Mouse (Mus musculus): ENCODE measurements around the gene Mecom. TPM values are rescaled to one million over a fixed set of nuclear protein-coding genes. Genes with fewer than 3 reads are reported as not detected.

The Mecom gene
- total RNA-seq, 4 experiments from 2014 or later = 3.4 to 6.2 (median 5.2) TPM

DNA sequence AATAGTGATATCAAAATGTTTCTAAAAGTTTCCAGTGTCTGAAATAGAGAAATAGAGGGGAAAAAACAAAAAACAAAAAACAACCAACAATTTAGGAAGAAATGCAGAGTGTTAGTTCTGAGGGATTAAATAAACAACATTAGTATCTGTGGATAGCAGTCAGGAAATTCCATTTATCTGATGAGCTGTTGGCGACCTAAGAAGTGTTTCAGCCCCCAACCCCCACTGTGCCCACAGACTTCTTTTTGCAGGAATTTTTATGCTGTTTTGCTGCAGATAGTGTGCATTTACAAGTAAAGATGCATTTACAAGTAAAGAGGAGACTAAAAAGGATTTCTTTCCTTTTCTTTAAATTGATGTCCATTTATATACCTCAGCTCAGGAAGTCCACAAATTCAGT is 441.9 kb downstream of the Mecom start:
- DNase-seq (ENCODE audit: low spot score in 2 of 2) = no peak

- DNase-seq (ENCODE audit: low spot score in 2 of 2) = no peak
Measured at GRCm38 (mm10) chr3:30105194-30105823, 442.5 kb downstream of the Mecom start.

DNA sequence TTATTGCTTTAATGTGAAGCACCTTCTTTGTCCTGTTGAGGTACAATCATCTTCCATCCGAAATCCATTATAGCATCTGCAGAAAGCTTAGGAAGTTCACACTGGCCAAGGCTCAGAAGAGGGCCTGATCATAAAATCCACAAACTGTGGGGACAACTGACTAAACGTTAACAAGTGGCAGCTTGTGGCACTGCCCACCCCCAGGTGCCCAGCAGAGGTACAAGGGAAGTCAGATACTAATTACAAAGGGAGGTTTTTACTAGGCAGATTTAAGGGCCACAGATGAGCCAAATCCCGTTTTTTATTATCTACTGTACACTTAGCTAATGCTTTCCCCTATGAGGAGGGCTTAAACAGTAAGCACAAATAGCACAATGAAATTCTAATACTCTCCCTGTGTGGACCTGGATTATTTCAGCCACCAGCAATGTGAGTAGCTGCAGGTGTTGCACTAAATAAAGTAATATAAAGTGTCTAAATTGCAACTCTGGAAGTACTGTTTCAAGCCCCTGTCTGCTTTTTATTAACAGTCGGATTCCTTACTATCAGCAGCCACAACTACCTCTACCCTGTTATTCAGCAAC is 443.2 kb downstream of the Mecom start:
- no peak for DNase-seq (ENCODE audit: low spot score in 2 of 2)

GRCm38 (mm10) chr3:30101146-30101545 is 446.7 kb downstream of the Mecom start:
- DNase-seq (ENCODE audit: low spot score in 2 of 2) = no peak

- no peak for DNase-seq (ENCODE audit: low spot score in 2 of 2)
Measured at GRCm38 (mm10) chr3:30097713-30098112, 450.1 kb downstream of the Mecom start.

- no peak for DNase-seq (ENCODE audit: low spot score in 2 of 2)
Measured at GRCm38 (mm10) chr3:30097129-30097528, 450.7 kb downstream of the Mecom start.

DNA sequence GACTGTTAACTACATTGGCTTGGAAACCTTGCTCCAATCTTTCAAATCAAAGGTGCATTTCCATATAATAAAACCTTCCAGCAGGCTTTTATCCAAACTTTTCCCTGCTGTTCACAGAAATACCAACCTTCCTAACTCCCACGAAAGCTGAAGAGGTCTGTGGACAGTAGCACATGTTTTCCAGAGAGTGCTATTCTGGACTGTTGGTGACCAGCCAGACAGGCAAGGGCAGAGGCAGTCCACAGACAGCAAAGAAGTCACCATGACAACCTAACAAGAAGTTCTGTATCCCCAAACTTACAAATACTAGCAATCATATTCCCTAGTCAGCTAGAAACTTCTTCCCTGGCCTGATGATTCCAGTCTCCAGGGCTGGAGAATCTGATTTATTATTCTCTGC is 454.8 kb downstream of the Mecom start:
- no peak for DNase-seq (ENCODE audit: low spot score in 2 of 2)

DNA sequence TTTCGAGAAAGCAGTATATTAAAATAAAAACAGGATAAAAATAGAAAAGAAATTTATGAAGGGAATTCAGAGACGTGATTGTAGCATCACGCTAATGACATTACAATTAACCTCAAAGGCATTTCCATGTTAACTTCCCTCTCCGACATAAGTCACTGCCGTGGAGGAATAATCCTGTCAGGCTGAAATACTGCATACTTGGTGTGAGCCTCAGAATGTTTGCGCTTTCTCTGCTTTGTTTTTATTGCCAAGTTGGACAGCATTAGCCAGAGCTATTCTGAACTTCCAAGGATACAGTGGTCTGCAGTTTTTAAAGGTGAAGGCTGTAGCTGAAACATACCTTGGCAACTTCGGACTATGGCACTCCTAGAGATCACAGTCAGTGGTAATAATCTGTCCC is 455.3 kb downstream of the Mecom start:
- DNase-seq (ENCODE audit: low spot score in 2 of 2) = no peak

GRCm38 (mm10) chr3:30091860-30092259 is 455.9 kb downstream of the Mecom start:
- DNase-seq (ENCODE audit: low spot score in 2 of 2) = no peak

DNA sequence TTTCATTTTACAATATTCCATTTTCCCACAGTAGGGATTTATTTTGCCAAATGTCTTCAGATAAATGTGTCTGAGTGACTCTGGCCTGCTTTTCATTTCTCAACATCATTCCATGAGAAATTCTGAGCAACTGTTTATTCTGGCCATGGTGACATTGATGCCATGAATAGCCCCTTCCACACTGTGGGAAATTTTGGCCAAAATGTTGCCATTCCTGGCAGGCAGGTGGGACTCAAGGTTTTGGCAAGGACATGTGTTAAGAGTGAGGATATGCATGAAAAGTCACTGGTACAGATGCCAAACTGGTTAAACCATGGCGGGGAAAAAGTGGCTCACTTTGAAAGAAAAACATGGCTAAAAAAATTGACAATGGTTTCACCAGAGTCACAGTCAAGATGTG is 456.4 kb downstream of the Mecom start:
- no peak for DNase-seq (ENCODE audit: low spot score in 2 of 2)

DNA sequence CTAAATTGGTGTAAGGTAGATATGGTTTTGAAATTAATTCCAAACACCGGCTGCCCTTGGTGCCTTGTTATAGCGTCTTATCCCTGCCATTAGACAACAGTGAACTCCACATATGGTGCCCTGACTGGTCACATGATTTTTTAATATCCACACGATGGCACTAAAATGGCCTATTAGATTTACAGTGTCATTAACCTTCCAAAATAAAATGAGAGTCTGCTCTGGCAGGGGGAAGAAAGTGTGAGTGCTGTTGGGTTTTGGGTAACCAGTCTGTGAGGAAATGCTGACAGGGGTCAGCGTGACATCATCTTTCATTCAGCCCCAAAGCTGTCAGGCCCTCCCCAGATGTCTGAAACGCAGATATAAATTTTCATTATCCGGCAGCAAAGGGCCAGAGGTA is 461.7 kb downstream of the Mecom start:
- DNase-seq (ENCODE audit: low spot score in 2 of 2) = no peak

DNA sequence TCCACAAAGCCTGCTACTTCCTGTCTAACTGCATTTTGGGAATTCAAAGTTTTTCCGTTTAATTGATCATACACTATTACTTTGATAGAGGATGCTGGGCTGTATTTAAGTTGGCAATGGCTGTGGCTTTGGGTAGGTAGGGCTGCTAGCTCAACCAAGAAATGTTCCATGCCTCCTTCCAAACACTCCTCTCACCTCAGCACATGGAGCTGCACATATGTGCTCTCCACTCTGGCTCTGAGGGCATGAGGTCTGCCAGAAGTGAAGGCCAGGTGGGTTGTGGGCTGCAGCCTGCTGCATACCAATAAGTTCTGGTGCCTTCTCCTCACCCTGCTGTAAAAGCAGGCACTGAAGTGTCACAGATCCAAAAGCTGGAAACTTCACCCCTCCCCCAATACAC is 464.0 kb downstream of the Mecom start:
- DNase-seq (ENCODE audit: low spot score in 2 of 2) = no peak

- no peak for DNase-seq (ENCODE audit: low spot score in 2 of 2)
Measured at GRCm38 (mm10) chr3:30083268-30083667, 464.5 kb downstream of the Mecom start.

GRCm38 (mm10) chr3:30080827-30081226 is 467.0 kb downstream of the Mecom start:
- no peak for DNase-seq (ENCODE audit: low spot score in 2 of 2)

DNA sequence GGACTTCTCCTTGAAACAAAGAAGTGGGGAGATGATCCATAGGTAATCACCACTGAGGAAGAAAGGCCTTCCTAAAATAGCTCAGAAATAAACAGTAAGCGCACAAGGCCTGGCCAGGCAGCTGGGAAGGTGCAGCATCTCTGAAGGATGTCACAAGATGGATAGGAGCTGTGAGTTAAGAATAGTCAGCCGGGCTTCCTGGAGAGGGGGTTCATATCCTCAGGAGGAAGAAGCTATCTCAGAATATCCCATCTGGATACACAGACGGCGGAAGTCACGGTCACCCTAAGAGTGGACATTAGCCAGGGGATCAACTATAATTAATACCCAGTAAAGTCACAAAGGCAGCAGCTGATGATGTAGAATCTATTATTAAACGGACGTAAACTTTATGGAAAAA is 471.3 kb downstream of the Mecom start:
- no peak for DNase-seq (ENCODE audit: low spot score in 2 of 2)

- DNase-seq (ENCODE audit: low spot score in 2 of 2) = no peak
Measured at GRCm38 (mm10) chr3:30071271-30071670, 476.5 kb downstream of the Mecom start.

- no peak for DNase-seq (ENCODE audit: low spot score in 2 of 2)
Measured at GRCm38 (mm10) chr3:30066519-30066918, 481.3 kb downstream of the Mecom start.

GRCm38 (mm10) chr3:30060058-30060457 is 487.8 kb downstream of the Mecom start:
- no peak for DNase-seq (ENCODE audit: low spot score in 2 of 2)

DNA sequence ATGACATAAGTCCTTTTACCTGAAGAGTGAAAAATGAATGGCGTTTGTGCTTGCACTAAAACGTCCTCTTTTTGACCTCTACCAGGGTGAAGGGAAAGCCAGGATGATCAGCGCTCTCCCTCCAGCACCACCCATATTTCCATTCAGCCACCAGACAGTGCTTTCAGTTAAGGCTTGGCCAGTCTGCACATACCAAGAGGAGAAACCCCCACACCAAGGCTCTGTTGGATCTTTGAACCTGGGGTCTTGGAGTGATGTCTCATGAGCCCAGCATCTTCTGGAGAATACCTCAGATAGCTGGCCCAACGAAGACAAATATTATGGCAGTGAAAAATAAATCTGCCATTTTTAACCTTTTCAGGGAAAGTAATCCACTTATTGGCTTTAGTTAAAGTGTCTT is 488.2 kb downstream of the Mecom start:
- DNase-seq (ENCODE audit: low spot score in 2 of 2) = no peak

- no peak for DNase-seq (ENCODE audit: low spot score in 2 of 2)
Measured at GRCm38 (mm10) chr3:30051287-30051686, 496.5 kb downstream of the Mecom start.

- DNase-seq (ENCODE audit: low spot score in 2 of 2) = no peak
Measured at GRCm38 (mm10) chr3:30050795-30051194, 497.0 kb downstream of the Mecom start.

DNA sequence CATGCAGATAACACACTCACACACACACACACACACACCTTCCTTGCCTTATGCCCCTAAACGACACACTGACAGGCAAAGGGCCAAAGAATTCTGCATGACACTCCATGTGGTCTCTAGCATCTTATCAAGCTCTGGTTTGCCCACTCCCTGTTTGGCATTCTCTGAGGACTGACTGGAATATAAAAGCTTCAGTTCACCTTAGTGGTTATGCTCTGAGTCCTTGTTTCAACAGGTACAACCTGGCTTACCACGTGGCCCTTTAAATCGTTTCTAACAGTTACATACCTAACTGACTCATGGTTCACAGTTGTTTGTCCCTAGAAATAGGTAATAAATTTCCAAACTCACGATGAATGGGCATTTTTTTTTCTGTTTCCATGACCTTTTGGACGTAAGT is 499.0 kb downstream of the Mecom start:
- no peak for DNase-seq (ENCODE audit: low spot score in 2 of 2)

- no peak for DNase-seq (ENCODE audit: low spot score in 2 of 2)
Measured at GRCm38 (mm10) chr3:30048157-30048556, 499.7 kb downstream of the Mecom start.

DNA sequence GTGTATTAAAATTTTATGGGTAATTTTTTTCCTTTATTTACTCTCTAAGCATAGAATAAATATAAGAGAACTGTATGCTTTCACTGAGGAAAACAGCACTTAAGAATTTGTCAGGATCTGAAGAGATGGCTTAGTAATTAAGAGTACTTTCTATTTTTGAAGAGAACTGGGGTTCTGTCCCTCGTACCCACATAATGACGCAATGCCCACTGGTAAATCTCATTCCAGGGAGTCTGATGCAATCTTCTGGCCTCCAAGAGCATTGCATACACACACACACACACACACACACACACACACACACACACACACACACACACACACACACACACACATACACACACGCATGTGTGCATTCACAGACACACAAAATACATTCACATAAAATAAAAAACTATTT is 504.3 kb downstream of the Mecom start:
- DNase-seq (ENCODE audit: low spot score in 2 of 2) = no peak
